Mouse (Mus musculus): ENCODE data around the gene Dnah7a.

- TF ChIP-seq POLR2A (IDR thresholded peaks at IDR 0.05; ENCODE audit: insufficient read depth, low read depth, low read length), result no peak
- TF ChIP-seq CTCF (IDR thresholded peaks at IDR 0.05), result no peak
- no peak for TF ChIP-seq EP300 (IDR thresholded peaks at IDR 0.05; ENCODE audit: insufficient read depth, low read depth, low read length)
These were observed 93.1 kb downstream of the Dnah7a start for GRCm38 (mm10) chr1:53613486-53613885.

Measured in heart, adult 2 months (tissue).